Mouse (Mus musculus) C2C12 (cell line): Measurements from ENCODE around the gene Gm10130. TPM values are rescaled to one million over a fixed set of nuclear protein-coding genes. Genes with fewer than 3 reads are reported as not detected.
"Not testable (repeated sequence)": the region's sequence is repeated elsewhere in the genome, so short reads cannot be mapped to it uniquely, and the experiment has no call there.

ENCODE experiments used
- H3K27me3 ChIP-seq: one replicate; pipeline ENCODE4 v1.6.1; 2011; ENCODE audit not compliant: control insufficient read depth, insufficient read depth, insufficient read length
- H3K36me3 ChIP-seq: one replicate; pipeline ENCODE4 v1.6.1; 2011; ENCODE audit not compliant: control insufficient read depth, insufficient read depth
- H3K4me3 ChIP-seq: one replicate; pipeline ENCODE4 v1.5.1; 2011; ENCODE audit warnings: mild to moderate bottlenecking, control low read depth; ENCODE audit not compliant: poor library complexity, insufficient read depth, severe bottlenecking
- H3K79me2 ChIP-seq: one replicate; pipeline ENCODE4 v1.6.1; 2011; ENCODE audit not compliant: control insufficient read depth, insufficient read depth
- H3K79me3 ChIP-seq: one replicate; pipeline ENCODE4 v1.6.1; 2011; ENCODE audit warnings: low read depth, control low read depth
- H3ac ChIP-seq: one replicate; pipeline ENCODE3; 2011; ENCODE audit warnings: low read depth; ENCODE audit not compliant: control insufficient read depth, insufficient read length
- CEBPB ChIP-seq: IDR thresholded peaks from one replicate; pipeline ENCODE4 v1.6.1; 2011; ENCODE audit warnings: low read depth, mild to moderate bottlenecking, control low read depth, moderate library complexity
- CTCF ChIP-seq: IDR thresholded peaks from one replicate; pipeline ENCODE4 v1.5.1; 2011; ENCODE audit not compliant: control insufficient read depth, insufficient read depth, insufficient read length
- FOSL1 ChIP-seq: IDR thresholded peaks from one replicate; pipeline ENCODE4 v1.8.0; 2011; ENCODE audit warnings: mild to moderate bottlenecking, low read length; ENCODE audit not compliant: poor library complexity, insufficient read depth, severe bottlenecking
- MAX ChIP-seq: IDR thresholded peaks from one replicate; pipeline ENCODE4 v1.6.1; 2011; ENCODE audit warnings: mild to moderate bottlenecking, control low read depth
- MYOD1 ChIP-seq: IDR thresholded peaks from one replicate; pipeline ENCODE4 v1.6.1; 2011; ENCODE audit warnings: low read depth; ENCODE audit not compliant: control insufficient read depth, insufficient read length
- MYOG ChIP-seq: IDR thresholded peaks from one replicate; pipeline ENCODE4 v1.6.1; 2011; ENCODE audit not compliant: control insufficient read depth, insufficient read length; ENCODE audit errors: extremely low read depth
- USF1 ChIP-seq: IDR thresholded peaks from one replicate; pipeline ENCODE4 v1.6.1; 2011; ENCODE audit warnings: low read depth, mild to moderate bottlenecking, control low read depth, moderate library complexity
- long read RNA-seq, 2 experiments: library from polyadenylated mRNA; unstranded; transcript quantifications; one replicate each; pipeline ENCODE4 v2.0.0; 2019 to 2020
- polyA plus RNA-seq: library from polyadenylated mRNA; unstranded; fragments of >200 nt; fragmentation: generic; extraction: Trizol; gene quantifications from one replicate; pipeline ENCODE4 v1.2.1, GENCODE M21; 2012; ENCODE audit warnings: missing spikeins

Gm10130 gene
- not detected for polyA plus RNA-seq
- long read RNA-seq, experiment 1, partial matches to known transcripts = 0 of 4 reads
- long read RNA-seq, experiment 1, other reads (novel, unspliced or antisense) = 4 of 4 reads
- long read RNA-seq, experiment 2, partial matches to known transcripts = 0 of 35 reads
- long read RNA-seq, experiment 2, other reads (novel, unspliced or antisense) = 35 of 35 reads

DNA sequence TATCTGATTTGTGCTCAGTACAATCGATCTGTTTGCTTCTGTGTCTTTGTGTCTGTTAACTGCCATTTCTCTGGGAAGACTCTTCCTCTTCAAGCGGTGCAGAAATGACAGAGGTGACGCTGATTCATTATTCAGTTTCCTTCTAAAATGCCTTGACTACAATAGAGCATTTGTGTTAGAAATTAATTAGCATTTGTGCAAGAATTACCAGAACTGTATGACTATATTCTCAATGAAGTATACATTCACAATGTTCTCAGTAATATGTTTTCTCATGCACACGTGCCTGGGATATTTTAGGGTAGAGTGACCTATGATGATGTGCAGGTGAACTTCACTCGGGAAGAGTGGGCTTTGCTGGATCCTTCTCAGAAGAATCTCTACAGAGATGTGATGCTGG, at the start of gene Gm10130:
TSS of gene Gm10130 (plus strand) at position 301 of the 400 bp plus-strand sequence.
- TF ChIP-seq MYOG (no peak), MAX (no peak), MYOD1 (no peak), CTCF (no peak), CEBPB (no peak), USF1 (no peak), FOSL1 (no peak)
- Histone ChIP-seq H3K27me3 (no peaks in the 10 kb centered on the region), H3K79me3 (peaks cover 36% of the 10 kb centered on the region), H3K79me2 (peaks cover 51% of the 10 kb centered on the region), H3ac (no peak within 1 kb of the TSS), H3K4me3 (no peak within 1 kb of the TSS), H3K36me3 (peaks cover 32% of the 10 kb centered on the region)

- Histone ChIP-seq H3ac (no peak overlapping the region), H3K79me2 (no peaks in the 10 kb centered on the region), H3K79me3 (no peaks in the 10 kb centered on the region), H3K4me3 (no peak overlapping the region), H3K27me3 (no peaks in the 10 kb centered on the region), H3K36me3 (no peaks in the 10 kb centered on the region)
- no peak for TF ChIP-seq CTCF
- TF ChIP-seq MYOD1 = no peak
- no peak for TF ChIP-seq CEBPB
- TF ChIP-seq FOSL1 = no peak
- TF ChIP-seq USF1 = no peak
- no peak for TF ChIP-seq MAX
- no peak for TF ChIP-seq MYOG
Measured at GRCm38 (mm10) chr2:150293669-150294068, 29.8 kb upstream of the Gm10130 start.

DNA sequence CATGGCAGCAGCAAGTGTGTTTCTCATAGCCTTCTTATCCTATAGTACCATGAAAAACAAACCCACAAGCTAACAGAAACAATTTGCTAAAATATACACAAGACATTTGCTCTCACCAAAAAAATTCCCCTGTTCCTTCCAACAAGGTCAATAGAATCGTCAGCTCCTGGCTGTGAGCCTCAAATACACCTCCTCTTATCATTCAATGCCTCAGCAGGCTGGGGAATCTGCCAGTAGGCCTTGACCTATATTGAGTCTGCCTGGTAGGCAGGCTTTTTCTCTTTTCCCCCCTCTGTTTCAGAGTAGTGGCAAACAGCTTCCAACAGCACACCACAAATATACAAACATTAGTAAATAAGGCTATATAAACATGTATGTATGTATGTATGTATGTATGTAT, 24.4 kb upstream of the Gm10130 start:
- no peaks in the 10 kb centered on the region for H3K27me3 ChIP-seq
- no peaks in the 10 kb centered on the region for H3K79me3 ChIP-seq
- H3K4me3 ChIP-seq = no peak overlapping the region
- H3K79me2 ChIP-seq = no peaks in the 10 kb centered on the region
- no peak overlapping the region for H3ac ChIP-seq
- no peaks in the 10 kb centered on the region for H3K36me3 ChIP-seq
- TF ChIP-seq MYOD1 (no peak), CTCF (no peak), USF1 (no peak), MYOG (no peak), MAX (no peak), FOSL1 (no peak), CEBPB (no peak)

- Histone ChIP-seq H3K79me2 (peaks cover 11% of the 10 kb centered on the region), H3K27me3 (no peaks in the 10 kb centered on the region), H3ac (no peak overlapping the region), H3K36me3 (no peaks in the 10 kb centered on the region), H3K79me3 (peaks cover 5% of the 10 kb centered on the region), H3K4me3 (no peak overlapping the region)
- no peak for TF ChIP-seq USF1
- TF ChIP-seq MAX = no peak
- TF ChIP-seq CEBPB = no peak
- TF ChIP-seq MYOD1 = no peak
- TF ChIP-seq MYOG = no peak
- no peak for TF ChIP-seq CTCF
- TF ChIP-seq FOSL1 = no peak
Measured at GRCm38 (mm10) chr2:150307183-150307773, 16.2 kb upstream of the Gm10130 start.

GRCm38 (mm10) chr2:150310952-150311884, 12.3 kb upstream of the Gm10130 start:
- Histone ChIP-seq H3K79me3 (peaks cover 37% of the 10 kb centered on the region), H3ac (peak overlapping the region; percentile 93), H3K4me3 (peak overlapping the region; percentile 53), H3K79me2 (peaks cover 48% of the 10 kb centered on the region), H3K36me3 (peaks cover 12% of the 10 kb centered on the region)
- peak; percentile 34 for TF ChIP-seq USF1
- TF ChIP-seq MAX = peak; percentile 92
- not testable (repeated sequence) for H3K27me3 ChIP-seq

DNA sequence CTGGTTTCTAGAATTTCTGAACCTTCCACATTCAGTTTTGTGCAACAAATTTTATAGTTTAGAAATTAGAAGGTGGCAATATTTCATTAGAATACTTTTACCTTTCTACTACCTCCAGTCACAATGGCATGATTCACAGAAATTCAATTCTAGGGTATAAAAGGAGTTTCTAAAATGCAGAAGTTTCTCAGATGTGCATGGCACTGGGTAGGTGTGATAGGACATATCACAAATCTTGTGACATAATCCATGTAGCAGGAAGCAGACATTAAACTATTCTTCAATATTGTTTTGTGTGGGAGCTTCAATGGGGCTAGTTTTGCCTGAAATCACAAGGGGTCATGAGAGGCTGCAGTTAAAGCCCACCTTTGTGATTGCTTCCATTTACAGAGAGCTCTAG, 7.4 kb upstream of the Gm10130 start:
- TF ChIP-seq MYOD1 (no peak), MYOG (no peak), FOSL1 (no peak), CEBPB (no peak), USF1 (no peak), CTCF (no peak), MAX (no peak)
- peaks cover 74% of the 10 kb centered on the region for H3K79me3 ChIP-seq
- H3ac ChIP-seq = no peak overlapping the region
- H3K27me3 ChIP-seq = no peaks in the 10 kb centered on the region
- H3K36me3 ChIP-seq = peaks cover 28% of the 10 kb centered on the region
- peaks cover 96% of the 10 kb centered on the region for H3K79me2 ChIP-seq
- no peak overlapping the region for H3K4me3 ChIP-seq
